Mouse (Mus musculus): ENCODE data around the gene Abhd17b. TPM values are rescaled to one million over a fixed set of nuclear protein-coding genes. Genes with fewer than 3 reads are reported as not detected.
"Not testable (repeated sequence)": the region's sequence is repeated elsewhere in the genome, so short reads cannot be mapped to it uniquely, and the experiment has no call there.

Abhd17b gene
- total RNA-seq, 2 experiments from 2014 or later = 18.9 to 20.3 TPM

DNA sequence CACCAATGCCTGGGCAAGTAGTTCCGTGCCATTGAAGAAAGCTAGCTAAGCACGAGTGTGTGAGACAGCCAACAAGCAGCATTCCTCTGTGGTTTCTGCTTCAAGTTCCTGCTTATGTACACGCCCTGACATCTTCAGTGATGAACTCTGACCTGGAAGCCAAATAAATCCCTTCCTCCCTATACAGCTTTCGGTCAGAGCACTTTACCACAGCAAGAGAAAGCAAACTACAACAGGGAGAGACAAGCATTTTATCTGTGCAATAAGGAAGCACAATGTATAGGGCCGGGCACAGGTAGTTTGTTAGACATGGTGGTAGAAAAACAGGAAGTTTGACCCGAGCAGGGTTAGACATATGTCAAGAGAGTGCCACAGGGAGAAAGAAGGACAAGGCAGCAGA, 6.8 kb upstream of the Abhd17b start:
- no peak for ATAC-seq (replicated peaks; ENCODE audit: low FRiP score, low TSS enrichment, poor library complexity, severe bottlenecking)

DNA sequence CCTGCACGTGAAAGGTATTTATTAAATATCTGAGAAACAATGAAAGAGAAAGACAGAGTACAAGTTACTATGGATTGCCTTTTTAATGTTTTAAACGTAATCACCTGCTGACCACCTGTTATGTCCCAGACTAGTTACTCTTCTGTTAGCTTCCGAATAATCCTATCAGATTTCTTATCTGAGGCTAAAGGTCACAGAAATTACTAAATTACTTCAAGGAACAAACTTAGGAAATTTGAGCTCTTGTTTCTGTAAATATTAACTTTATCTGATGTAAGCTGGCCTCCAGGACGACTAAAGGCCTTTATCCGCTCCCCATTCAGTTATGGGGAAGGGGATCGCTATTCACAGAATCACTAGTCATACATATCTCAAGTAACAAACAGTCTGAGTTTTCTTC, 1.3 kb upstream of the Abhd17b start:
- ATAC-seq (replicated peaks; ENCODE audit: low FRiP score, low TSS enrichment, poor library complexity, severe bottlenecking) = no peak

DNA sequence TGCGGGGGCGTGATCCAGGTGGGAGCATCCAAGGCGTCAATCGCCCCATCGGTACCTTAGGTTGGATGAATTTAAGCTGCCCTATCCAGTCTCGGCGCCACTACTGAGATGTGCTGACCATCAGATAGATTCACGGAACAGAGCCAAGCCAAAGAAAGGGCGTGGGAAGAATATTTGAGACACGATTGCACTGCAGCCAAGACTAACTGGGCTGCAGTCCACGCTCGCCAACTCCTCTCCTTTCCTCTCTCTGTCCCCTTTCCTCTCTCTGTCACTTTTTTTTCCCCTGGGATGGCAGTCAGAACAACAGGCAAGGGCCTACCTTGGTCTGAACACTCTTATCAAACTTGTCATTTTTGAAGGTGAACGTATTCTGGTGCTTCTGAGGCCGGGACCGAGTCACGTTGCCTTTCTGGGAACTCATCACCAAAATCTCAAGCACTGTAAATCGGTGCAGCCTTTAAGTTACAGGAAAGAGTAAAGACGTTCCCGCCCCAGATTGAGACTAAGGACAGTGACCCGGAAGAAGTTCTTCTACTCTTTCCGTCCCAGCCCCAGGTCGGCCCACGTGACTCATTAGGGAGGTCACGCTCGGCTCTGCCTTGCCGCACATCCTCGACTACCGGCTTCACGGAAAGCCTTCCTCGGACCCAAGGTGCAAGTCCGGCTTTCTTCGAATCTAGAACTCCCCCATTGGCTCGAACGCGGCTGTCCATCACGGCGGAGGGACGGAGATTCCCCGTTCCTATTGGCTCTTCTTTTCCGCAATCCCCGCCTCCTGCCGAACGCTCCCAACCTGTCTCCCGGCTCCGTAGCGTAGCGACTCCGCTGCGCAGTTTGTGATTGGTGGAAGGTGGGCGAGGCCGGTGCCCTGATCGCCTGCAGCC, 457 bp upstream of the Abhd17b start, which contains the start of gene 1110059E24Rik:
1110059E24Rik (minus strand) TSS at position 692 of the 887 bp plus-strand sequence.
- peak; percentile 98 for ATAC-seq (replicated peaks; ENCODE audit: low FRiP score, low TSS enrichment, poor library complexity, severe bottlenecking)

DNA sequence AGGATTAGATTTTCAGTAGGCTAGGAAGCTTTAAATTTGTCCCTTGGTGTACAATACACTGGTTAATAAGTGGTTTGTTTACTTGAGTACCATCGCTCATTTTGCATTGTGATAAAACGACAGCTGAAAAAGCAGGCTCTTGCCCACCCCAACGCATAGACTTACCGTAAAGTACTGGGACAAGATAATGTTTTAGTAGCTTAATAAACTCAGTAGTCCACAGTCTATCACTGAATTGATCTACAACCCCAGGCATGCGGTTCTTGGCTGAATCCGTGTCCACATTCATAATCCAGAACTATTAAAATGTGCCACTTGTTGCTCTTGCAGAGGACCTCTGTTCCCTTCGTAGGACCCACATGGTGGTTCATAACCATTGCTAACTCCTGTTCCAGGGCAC, 1.8 kb downstream of the Abhd17b start:
- ATAC-seq (replicated peaks; ENCODE audit: low FRiP score, low TSS enrichment, poor library complexity, severe bottlenecking) = no peak

DNA sequence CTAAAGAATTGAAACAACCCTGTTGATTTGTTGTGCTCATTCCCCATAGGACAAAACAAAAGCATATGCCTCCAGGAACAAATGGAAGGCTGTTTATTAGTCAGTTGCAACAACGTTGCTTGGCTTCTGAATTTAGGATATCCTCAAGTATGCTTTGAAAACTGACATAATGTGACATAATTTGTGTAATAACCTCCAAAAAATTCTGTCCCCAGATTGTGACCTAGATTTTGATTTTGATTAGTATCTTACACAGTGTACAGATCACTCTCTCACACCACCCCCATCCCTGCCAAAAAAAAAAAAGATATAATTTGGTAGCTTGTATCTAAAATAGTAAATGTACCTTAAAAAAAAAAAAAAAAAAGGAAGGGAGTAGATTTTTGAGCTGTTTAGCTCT, 7.7 kb downstream of the Abhd17b start:
- no peak for ATAC-seq (replicated peaks; ENCODE audit: low FRiP score, low TSS enrichment, poor library complexity, severe bottlenecking)

DNA sequence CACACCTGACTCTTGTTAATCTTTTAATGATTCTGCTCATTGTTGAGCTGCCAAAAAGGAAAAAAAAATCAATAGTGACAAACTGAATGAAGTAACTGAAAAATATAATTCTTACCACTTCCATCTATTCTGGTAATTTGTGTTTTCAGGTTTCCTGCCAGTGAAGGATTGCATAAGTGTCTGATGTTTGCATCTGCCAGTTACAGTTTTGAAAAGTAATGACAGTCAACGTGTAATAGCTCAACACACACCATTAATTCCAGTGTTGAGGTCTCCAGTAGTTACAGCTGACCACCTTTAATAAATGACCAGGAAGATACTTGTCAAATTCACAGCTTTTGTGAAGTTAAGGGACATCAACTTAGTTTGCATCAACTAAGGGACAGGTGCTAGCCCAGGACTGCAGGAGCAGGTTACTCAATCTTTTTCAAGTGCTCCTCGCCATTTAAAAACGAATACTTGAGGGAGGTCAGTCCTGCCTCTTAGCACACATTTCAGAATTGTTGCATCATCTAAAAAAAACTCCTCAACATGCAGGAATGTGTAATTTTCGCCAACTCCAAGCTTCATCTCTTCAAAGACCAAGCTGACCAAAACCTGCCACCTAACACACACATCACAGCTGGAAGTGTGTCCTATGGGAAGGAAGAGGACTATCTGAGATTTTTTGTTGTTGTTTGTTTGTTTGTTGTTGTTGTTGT, 10.9 kb downstream of the Abhd17b start:
- no peak for ATAC-seq (replicated peaks; ENCODE audit: low FRiP score, low TSS enrichment, poor library complexity, severe bottlenecking)

DNA sequence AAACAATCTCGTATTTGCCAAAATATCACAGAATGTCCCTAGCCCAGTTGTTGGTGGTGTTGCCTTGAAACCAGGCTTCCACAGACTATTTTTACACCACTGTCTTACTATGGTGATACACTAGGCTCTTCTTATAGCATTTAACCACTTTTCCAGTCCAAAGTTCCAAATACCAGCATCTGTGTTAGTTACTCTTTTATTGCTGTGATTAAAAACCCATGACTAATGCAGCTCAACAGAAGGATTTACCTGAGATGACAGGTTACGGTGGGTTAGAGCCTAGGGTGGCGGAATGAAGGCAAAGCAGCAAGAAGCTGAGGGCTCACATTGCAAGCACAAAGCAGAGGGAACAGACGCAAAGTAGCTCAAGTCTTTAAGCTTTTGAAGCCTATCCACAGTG, 16.7 kb downstream of the Abhd17b start:
- no peak for ATAC-seq (replicated peaks; ENCODE audit: low FRiP score, low TSS enrichment, poor library complexity, severe bottlenecking)

DNA sequence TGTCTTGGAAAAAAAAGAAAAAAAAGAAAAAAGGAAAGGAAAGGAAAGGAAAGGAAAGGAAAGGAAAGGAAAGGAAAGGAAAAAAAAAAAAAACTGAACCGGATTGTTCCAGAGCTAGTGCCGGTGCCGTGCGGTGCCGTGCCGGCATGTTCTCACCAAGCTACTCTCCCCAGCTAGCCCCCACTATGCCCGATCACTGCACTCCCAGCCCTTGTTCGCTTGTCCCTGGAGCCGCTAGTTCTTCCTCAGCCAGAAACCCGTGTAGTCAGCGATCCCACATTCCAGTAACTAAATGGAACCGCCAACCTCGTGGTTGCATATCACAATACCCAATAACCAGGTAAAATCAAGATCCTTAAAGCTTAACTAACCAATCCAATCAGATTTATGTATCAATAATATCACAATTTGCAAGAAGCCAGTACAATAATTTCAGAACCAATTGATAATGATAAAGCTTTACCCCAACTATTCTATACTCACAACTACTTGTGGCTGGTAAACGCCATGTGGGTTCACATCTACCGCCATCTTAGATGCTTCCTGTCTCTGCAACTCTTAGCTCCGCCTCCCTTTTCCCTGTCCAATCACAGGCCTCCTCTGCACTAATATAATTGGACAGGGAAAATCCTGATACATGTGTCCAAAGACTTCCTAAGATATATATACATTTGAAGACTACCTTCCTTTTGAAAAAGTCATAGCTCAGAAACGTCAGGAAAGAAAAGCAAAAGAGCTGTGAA, 21.5 kb downstream of the Abhd17b start:
- no peak for ATAC-seq (replicated peaks; ENCODE audit: low FRiP score, low TSS enrichment, poor library complexity, severe bottlenecking)

DNA sequence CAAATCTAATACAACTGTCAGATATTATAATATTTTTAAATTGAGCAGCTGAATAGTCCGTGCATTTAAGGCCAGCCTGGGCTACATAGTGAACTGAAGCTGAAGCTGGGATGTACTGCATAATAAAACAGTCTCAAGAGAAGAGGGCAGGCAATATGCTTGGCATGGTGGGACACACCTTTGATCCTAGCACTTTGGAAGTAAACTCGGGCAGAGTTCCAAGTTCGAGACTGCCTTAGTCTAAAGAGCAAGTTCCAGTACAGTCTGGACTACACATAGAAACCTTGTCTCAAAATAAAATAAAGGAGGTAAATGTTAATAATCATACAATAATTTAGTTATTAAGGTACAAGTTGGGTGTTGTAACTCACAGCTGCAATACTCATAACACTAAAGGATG, 27.1 kb downstream of the Abhd17b start:
- no peak for ATAC-seq (replicated peaks; ENCODE audit: low FRiP score, low TSS enrichment, poor library complexity, severe bottlenecking)

DNA sequence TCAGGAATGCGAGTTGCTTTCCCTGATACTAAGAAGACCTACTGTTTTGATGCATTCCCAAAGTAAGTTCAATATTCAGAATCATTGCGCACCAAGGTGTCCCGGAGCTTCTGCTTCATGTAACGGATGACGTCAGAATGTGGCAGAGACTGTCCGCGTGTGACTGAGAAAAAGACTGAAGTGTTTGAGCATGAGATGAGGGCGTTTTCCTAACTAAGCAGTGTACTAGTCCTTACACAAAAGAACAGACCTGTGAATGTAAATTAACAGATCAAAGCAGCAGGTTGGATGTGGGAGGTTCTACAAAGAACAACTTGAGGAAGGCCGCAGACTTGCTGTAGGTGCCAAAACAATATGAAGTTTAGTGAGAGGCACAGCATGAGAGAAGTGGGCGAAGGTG, 28.0 kb downstream of the Abhd17b start:
- no peak for ATAC-seq (replicated peaks; ENCODE audit: low FRiP score, low TSS enrichment, poor library complexity, severe bottlenecking)

DNA sequence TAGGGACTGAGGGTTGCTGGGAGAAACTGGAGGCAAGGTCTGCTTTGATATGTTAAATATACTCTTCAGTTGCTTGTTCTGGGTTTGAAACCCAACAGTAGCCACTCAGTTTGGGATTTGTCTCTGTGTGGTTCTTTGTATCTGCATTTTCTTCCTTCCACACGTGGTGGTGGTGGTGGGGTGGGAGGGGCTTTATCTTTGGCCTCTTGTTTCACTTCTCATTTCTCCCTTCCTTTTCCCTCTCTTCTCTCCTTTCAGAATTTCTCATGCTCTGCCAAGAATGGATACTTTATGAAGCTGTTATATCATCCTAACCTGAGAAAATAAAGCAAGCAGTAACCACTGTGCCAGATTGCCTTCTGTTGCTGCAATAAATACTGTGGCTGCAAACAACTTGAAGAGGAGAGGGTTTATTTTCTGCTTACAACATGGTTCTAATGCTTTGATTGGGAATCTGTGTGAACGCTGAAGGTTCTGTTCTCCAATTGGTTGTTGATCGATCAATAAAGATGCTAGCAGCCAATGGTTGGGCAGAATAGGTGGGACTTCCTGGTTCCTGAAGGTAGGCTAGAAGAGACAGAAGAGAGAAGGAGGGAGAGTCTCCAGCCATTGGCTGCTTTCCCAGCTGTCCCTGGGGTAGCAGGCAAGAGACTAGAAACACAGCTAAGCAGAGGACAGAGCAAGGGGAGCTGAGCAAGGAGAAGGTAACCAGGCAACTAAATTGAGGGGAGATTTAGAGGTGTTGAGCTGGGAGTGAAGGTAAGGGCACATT, 60.5 kb downstream of the Abhd17b start:
- ATAC-seq (replicated peaks; ENCODE audit: low FRiP score, low TSS enrichment, poor library complexity, severe bottlenecking) = peak; percentile 91

DNA sequence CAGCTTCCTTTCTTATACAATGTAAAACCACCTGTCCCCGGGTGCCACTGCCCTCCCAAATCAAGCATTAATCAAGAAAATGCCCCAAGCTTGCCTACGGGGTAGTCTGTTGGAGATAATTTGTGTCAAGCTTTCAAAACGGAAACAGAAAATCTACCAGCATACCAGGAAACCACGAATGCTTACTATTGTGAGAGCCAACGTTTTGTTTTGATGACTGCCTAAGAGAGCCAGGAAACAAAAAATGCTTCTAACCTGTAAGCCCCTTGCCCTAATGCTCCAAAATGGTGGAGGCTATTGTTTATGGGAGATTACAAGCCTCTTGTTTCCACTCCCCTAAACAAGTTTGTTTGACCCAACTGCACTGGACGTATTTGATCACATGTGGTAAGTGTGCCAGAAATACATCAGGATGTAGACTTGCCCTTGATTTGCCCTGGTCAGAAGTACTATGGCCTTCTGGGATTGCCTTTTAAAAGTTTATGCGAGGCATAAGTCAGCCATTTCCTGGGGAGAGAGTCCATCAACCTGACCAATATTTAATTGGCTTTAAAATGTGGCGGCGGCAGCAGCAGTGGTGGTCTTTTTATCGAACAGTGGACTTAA, 61.4 kb downstream of the Abhd17b start:
- ATAC-seq (replicated peaks; ENCODE audit: low FRiP score, low TSS enrichment, poor library complexity, severe bottlenecking) = no peak

DNA sequence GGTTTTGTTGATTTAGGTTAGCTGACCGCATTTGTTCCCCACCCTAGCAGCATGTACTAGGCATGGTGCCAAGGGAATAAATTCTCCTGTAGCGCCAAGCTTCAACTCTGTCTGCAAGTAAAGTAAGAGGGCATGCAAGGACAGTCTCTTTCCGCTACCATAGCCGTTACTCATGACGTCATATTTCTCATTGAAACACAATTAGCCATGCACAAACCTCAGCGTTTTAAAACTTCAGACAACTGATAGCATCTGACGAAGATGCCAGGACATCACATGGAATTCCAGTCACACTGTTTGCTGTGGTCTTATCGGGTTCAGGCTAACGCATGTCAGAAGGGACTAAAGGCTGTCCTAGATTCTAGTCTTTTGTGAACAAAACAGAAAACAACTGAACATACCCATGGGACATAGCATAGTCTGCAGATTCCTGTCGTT, 62.0 kb downstream of the Abhd17b start:
- no peak for ATAC-seq (replicated peaks; ENCODE audit: low FRiP score, low TSS enrichment, poor library complexity, severe bottlenecking)

DNA sequence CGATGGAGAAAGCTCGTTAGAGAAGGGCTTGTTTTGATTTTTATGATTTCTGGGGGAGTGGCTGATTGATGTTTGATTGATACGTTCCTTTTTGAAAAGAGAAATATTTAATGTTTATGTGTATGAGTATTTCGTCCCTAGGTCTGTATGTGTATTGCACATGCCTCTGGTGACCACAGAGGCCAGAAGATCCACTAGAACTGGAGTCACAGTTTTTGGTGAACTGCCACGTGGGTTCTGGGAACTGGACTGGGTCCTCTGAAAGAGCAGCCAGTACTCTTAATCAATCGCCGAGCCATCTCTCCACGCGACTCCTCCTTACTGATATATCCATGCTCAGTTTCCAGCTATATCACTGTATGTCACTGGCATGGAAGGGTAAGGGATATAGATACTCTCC, 62.5 kb downstream of the Abhd17b start:
- no peak for ATAC-seq (replicated peaks; ENCODE audit: low FRiP score, low TSS enrichment, poor library complexity, severe bottlenecking)

DNA sequence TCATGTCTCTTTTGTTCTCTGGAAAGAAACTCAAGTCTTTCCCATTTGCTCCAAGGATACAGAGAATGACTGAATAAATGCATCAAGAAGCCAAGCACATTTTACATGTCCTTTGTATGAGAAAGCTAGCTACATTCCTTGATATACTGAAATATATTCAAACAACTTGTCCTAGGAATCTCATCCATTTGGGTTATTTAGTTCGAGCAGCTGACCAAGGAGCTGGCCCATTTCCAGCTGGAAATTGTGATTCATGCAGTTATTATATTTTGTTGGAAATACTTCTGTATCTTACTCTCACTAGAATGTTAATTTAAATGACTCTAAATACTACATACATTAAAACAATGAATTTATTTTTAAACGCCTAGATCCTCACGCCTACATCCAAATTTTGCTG, 63.5 kb downstream of the Abhd17b start:
- no peak for ATAC-seq (replicated peaks; ENCODE audit: low FRiP score, low TSS enrichment, poor library complexity, severe bottlenecking)

DNA sequence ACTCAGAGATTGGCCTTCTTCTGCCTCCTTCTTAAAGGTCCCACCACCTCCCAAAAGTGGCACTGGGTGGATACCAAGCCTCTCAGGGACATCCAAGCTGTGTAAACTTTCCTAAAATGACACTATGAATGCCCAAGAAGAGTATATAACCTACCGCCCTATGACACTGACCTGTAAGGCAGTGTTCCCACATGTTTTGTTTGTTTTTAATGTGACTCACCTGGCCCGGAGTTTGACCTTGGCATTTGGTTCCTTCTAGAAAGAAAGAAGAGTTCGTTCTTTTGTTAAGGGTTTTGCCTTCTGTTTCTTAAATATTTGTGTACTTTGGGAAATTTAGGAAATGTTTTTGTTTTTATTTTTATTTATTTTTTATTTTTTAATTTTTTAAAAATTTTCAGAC, 66.2 kb downstream of the Abhd17b start:
- ATAC-seq (replicated peaks; ENCODE audit: low FRiP score, low TSS enrichment, poor library complexity, severe bottlenecking) = no peak

DNA sequence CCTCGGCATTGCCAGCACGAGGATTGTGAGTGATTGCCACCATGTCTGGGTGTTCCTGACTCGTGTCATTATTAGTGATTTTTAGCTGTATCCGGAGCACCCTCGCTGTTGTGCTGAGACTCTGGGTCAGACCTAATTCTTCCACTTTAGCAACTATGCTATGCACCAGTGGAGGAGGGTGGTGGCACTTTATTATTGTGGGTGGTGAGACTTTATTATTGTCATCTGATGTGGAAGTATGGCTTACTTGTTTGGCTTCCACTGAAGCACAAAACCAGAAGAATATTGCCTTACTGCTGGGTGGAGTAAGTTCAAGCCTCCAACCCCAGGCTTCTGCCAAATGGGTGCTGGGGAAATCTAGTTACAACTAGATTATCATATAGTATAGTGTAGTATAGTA, 68.0 kb downstream of the Abhd17b start:
- no peak for ATAC-seq (replicated peaks; ENCODE audit: low FRiP score, low TSS enrichment, poor library complexity, severe bottlenecking)

DNA sequence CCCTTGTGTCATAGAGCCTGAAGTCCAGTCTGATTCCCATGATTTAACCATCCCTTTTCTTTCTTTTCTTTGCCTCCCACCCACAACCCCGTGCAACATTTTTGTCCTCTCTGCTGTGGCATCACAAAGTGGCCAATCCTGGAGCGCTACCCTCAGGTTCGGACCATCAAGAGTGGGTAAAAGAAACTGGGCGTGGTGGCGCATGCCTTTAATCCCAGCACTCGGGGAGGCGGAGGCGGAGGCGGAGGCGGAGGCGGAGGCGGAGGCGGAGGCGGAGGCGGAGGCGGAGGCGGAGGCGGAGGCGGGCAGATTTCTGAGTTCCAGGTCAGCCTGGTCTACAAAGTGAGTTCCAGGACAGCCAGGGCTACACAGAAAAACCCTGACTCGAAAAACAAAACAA, 70.3 kb downstream of the Abhd17b start:
- ATAC-seq (replicated peaks; ENCODE audit: low FRiP score, low TSS enrichment, poor library complexity, severe bottlenecking) = not testable (repeated sequence)

Measured in megakaryocyte-erythroid progenitor cell, adult 5-6 weeks (primary cell).